Mouse (Mus musculus) lung, adult 2 months (tissue): Measurements from ENCODE around the gene Saa2.
"Not testable (repeated sequence)": the region's sequence is repeated elsewhere in the genome, so short reads cannot be mapped to it uniquely, and the experiment has no call there.

ENCODE experiments used
- CTCF ChIP-seq: fragments of 200-500 bp; IDR thresholded peaks from 2 replicates; pipeline ENCODE4 v1.5.1; 2011; ENCODE audit warnings: mild to moderate bottlenecking, low read length, control low read depth; ENCODE audit not compliant: insufficient read depth
- POLR2A ChIP-seq: fragments of 200-500 bp; IDR thresholded peaks from 2 replicates; pipeline ENCODE4 v1.6.1; 2011; ENCODE audit warnings: low read depth, mild to moderate bottlenecking, control low read depth, low read length, borderline replicate concordance; ENCODE audit errors: extremely low read depth

GRCm38 (mm10) chr7:46740041-46740440 lies 11.5 kb upstream of the Saa2 start:
- TF ChIP-seq POLR2A, CTCF: not testable (repeated sequence)
